ENCODE assay signal across 8 mouse cellular contexts in the genomic region with DNA sequence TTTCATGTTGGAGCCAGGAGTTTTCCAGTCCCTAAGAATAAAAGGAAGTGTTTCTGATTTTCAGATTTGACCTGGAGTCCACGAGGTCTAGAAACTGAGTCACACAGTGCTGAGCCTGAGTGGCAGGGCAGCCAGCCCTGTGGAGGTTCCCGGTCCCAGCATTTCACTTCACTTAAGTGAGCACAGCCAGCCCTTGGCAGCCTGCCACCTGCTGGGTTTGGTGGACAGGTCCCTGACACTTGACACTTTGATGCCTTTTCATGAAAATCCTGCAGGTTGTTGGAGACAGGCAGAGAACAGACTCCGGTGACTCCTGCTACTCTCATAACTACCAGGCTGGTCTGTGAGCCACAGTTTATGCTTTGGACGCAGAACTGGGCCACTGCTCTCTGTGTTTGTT. TPM values are rescaled to one million over a fixed set of nuclear protein-coding genes. Genes with fewer than 3 reads are reported as not detected.
DNase-seq lines count a peak whose midpoint lies in the region; ATAC-seq lines count a peak whose summit lies in the region.

No protein-coding gene starts in this region.

- DNase-seq in heart, postnatal 14 days, result peak; percentile 50 to 54
- no peak for DNase-seq in heart, adult 9 months (ENCODE audit: low spot score in 2 of 2)
- peak; percentile 30 for DNase-seq in NIH3T3 (ENCODE audit: low read depth)
- peak; percentile 61 to 76 for DNase-seq in cerebellum, postnatal 25 days
- DNase-seq in kidney, postnatal 36 days, result peak; percentile 84 to 92
- no peak for DNase-seq in thymus, postnatal 0 days (ENCODE audit: low spot score)
- no peak for DNase-seq in yolk sac, embryonic 10.5 days (ENCODE audit: low spot score)

- intact Hi-C loops in heart, postnatal 14 days (cut with DNase I), result no loop called here

- ATAC-seq in inflammation-experienced regulatory T-cells, adult 6 months, result no peak

RNA-seq across cellular contexts. Expression of a gene that starts 57.9 kb away (rescaled TPM):
- total RNA-seq in heart, postnatal 14 days (2021), result 10 to 100 TPM; 12.1 to 14.4 TPM
- 5.2 and 5.8 TPM in 2 replicates for polyA plus RNA-seq in thymus, postnatal 0 days (2015; fragmentation: Nextera tagmentation; extraction: Ambion mirVana)
- polyA plus RNA-seq in inflammation-experienced regulatory T-cells, adult 6 months (2017; shearing (Covaris generic)), result not detected

Comparison
In these comparisons a context has a peak if more than half of its experiments do, and no peak if none do; other contexts are left out.
1. DNase-seq: peak in heart, postnatal 14 days (2 of 2), NIH3T3 (single experiment), cerebellum, postnatal 25 days (2 of 2) and kidney, postnatal 36 days (2 of 2); none in heart, adult 9 months (0 of 2), thymus, postnatal 0 days (single experiment) and yolk sac, embryonic 10.5 days (single experiment).